Mouse (Mus musculus) heart, embryonic 11.5 days (tissue): ENCODE measurements at regions not wholly inside any gene's neighbourhood (a gene's known extent, or its start where the extent isn't known, plus 50 kb on each side); places are given as distances from the start of the nearest gene placed in this dataset.

ENCODE experiments used
- ATAC-seq: fragments of 200-750 bp; cut with Nextera tagmentation; replicated peaks from 2 replicates; pipeline ENCODE4 v1.8.0; 2017; ENCODE audit warnings: moderate library complexity; ENCODE audit not compliant: insufficient number of reproducible peaks, low FRiP score, low TSS enrichment
- H3K27ac ChIP-seq: fragments of 300-500 bp; sonication (generic); 2 replicates; pipeline ENCODE4 v1.5.1; 2014; ENCODE audit warnings: mild to moderate bottlenecking, low read depth, low read length
- H3K27me3 ChIP-seq: fragments of 300-500 bp; sonication (generic); 2 replicates; pipeline ENCODE4 v1.6.1; 2014; ENCODE audit warnings: mild to moderate bottlenecking, low read length, mixed read lengths; ENCODE audit not compliant: control insufficient read depth, insufficient read depth
- H3K36me3 ChIP-seq: fragments of 300-500 bp; sonication (generic); 2 replicates; pipeline ENCODE4 v1.6.1; 2014; ENCODE audit warnings: mild to moderate bottlenecking, low read length, moderate library complexity, mixed read lengths; ENCODE audit not compliant: control insufficient read depth, insufficient read depth
- H3K4me1 ChIP-seq: fragments of 300-500 bp; sonication (generic); 2 replicates; pipeline ENCODE4 v1.6.1; 2014; ENCODE audit warnings: low read length; ENCODE audit not compliant: control insufficient read depth, insufficient read depth
- H3K4me2 ChIP-seq: fragments of 300-500 bp; sonication (generic); 2 replicates; pipeline ENCODE4 v1.6.1; 2014; ENCODE audit warnings: mild to moderate bottlenecking, moderate library complexity
- H3K4me3 ChIP-seq: fragments of 300-500 bp; sonication (generic); 2 replicates; pipeline ENCODE4 v1.5.1; 2014; ENCODE audit warnings: low read depth, low read length
- H3K9ac ChIP-seq: fragments of 300-500 bp; sonication (generic); 2 replicates; pipeline ENCODE4 v1.6.1; 2014; ENCODE audit warnings: mild to moderate bottlenecking, low read depth, low read length, moderate library complexity
- H3K9me3 ChIP-seq: fragments of 300-500 bp; sonication (generic); replicated peaks from 2 replicates; pipeline ENCODE4 v1.6.1; 2016; ENCODE audit warnings: low read length; ENCODE audit not compliant: control insufficient read depth
- WGBS: fragments of 180-500 bp; shearing (Covaris S2); extraction: QIAGEN DNeasy Blood & Tissue Kit; methylation state at CpG from one replicate; pipeline ENCODE4 v1.1.7; 2014; ENCODE audit not compliant: insufficient replicate concordance; 5-methylcytosine and 5-hydroxymethylcytosine counted together

DNA sequence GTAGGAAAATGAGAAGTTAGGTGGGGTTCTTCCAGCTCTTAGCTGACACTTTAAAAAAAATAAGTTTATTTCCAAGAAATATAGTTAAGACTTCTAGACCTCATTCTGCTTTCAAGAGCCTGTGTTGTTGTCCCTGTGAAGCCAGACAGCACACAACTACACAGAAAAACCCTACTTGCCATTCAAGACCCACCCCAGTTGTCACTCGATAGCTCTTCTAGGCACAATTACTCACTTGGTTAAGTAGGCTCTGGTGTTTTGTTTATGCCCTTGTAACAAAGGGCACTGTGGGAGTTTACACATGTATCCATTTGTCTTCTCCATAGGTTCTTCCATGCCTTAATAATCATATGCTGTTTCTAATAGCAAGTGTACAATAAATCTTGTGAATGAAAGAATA lies 66.5 kb upstream of the Akirin2 start:
- no peaks in the 10 kb centered on the region for H3K36me3 ChIP-seq
- H3K4me1 ChIP-seq, result no peaks in the 10 kb centered on the region
- H3K27me3 ChIP-seq, result no peaks in the 10 kb centered on the region
- 84% methylated on average over 1 of the region's 1 CpGs for WGBS
- no peak overlapping the region for H3K27ac ChIP-seq
- H3K9ac ChIP-seq, result no peak overlapping the region
- H3K4me2 ChIP-seq, result no peak overlapping the region
- no peak overlapping the region for H3K4me3 ChIP-seq
- no peaks in the 10 kb centered on the region for H3K9me3 ChIP-seq
- ATAC-seq, result no peak

GRCm38 (mm10) chr4:34485574-34485973 lies 65.2 kb upstream of the Akirin2 start:
- Histone ChIP-seq H3K4me2 (no peak overlapping the region), H3K4me1 (no peaks in the 10 kb centered on the region), H3K27me3 (no peaks in the 10 kb centered on the region), H3K9ac (no peak overlapping the region), H3K36me3 (no peaks in the 10 kb centered on the region), H3K9me3 (no peaks in the 10 kb centered on the region), H3K4me3 (no peak overlapping the region), H3K27ac (no peak overlapping the region)
- 74% methylated on average over 14 of the region's 17 CpGs for WGBS
- no peak for ATAC-seq

GRCm38 (mm10) chr4:34494961-34495723 lies 55.6 kb upstream of the Akirin2 start:
- H3K4me1 ChIP-seq, result no peaks in the 10 kb centered on the region
- no peaks in the 10 kb centered on the region for H3K36me3 ChIP-seq
- no peak overlapping the region for H3K9ac ChIP-seq
- no peak overlapping the region for H3K4me2 ChIP-seq
- 74% methylated on average over 10 of the region's 10 CpGs for WGBS
- H3K9me3 ChIP-seq, result no peaks in the 10 kb centered on the region
- no peaks in the 10 kb centered on the region for H3K27me3 ChIP-seq
- ATAC-seq, result no peak
- no peak overlapping the region for H3K27ac ChIP-seq
- no peak overlapping the region for H3K4me3 ChIP-seq

- H3K4me2 ChIP-seq, result no peak overlapping the region
- no peaks in the 10 kb centered on the region for H3K36me3 ChIP-seq
- WGBS, result 88% methylated on average over 9 of the region's 9 CpGs
- no peak overlapping the region for H3K27ac ChIP-seq
- H3K4me1 ChIP-seq, result no peaks in the 10 kb centered on the region
- H3K27me3 ChIP-seq, result no peaks in the 10 kb centered on the region
- H3K9me3 ChIP-seq, result no peaks in the 10 kb centered on the region
- no peak for ATAC-seq
- H3K4me3 ChIP-seq, result no peak overlapping the region
- H3K9ac ChIP-seq, result no peak overlapping the region
These were observed 52.4 kb upstream of the Akirin2 start for GRCm38 (mm10) chr4:34498325-34498724.

GRCm38 (mm10) chr4:34498781-34499180 lies 52.0 kb upstream of the Akirin2 start:
- Histone ChIP-seq H3K4me3 (no peak overlapping the region), H3K4me2 (no peak overlapping the region), H3K27me3 (no peaks in the 10 kb centered on the region), H3K27ac (no peak overlapping the region), H3K4me1 (no peaks in the 10 kb centered on the region), H3K36me3 (no peaks in the 10 kb centered on the region), H3K9me3 (no peaks in the 10 kb centered on the region), H3K9ac (no peak overlapping the region)
- ATAC-seq, result no peak
- 87% methylated on average over 7 of the region's 7 CpGs for WGBS

GRCm38 (mm10) chr4:34499731-34500130 lies 51.0 kb upstream of the Akirin2 start:
- no peak overlapping the region for H3K9ac ChIP-seq
- H3K4me1 ChIP-seq, result no peaks in the 10 kb centered on the region
- H3K4me2 ChIP-seq, result no peak overlapping the region
- H3K27me3 ChIP-seq, result no peaks in the 10 kb centered on the region
- no peak overlapping the region for H3K27ac ChIP-seq
- no peak for ATAC-seq
- WGBS, result 94% methylated on average over 3 of the region's 3 CpGs
- no peaks in the 10 kb centered on the region for H3K9me3 ChIP-seq
- no peaks in the 10 kb centered on the region for H3K36me3 ChIP-seq
- H3K4me3 ChIP-seq, result no peak overlapping the region
